Mouse (Mus musculus) brain, adult 10 weeks (tissue): ENCODE measurements around the gene Cxcl9. TPM values are rescaled to one million over a fixed set of nuclear protein-coding genes. Genes with fewer than 3 reads are reported as not detected.

Source experiments
- polyA plus RNA-seq: library from polyadenylated mRNA; stranded (reverse); fragments of 350-450 nt; fragmentation: Illumina TruSeq; extraction: RNeasy Lipid Tissue Mini Kit (QIAGEN cat#74804); gene quantifications from one replicate; pipeline ENCODE4 v1.2.3, GENCODE M21; 2015; ENCODE audit warnings: low read depth, low replicate concordance

Cxcl9 gene
- not detected for polyA plus RNA-seq

GRCm38 (mm10) chr5:92327929-92328328 is at the start of gene Cxcl9:
Cxcl9 (minus strand) TSS chr5:92328079.

DNA sequence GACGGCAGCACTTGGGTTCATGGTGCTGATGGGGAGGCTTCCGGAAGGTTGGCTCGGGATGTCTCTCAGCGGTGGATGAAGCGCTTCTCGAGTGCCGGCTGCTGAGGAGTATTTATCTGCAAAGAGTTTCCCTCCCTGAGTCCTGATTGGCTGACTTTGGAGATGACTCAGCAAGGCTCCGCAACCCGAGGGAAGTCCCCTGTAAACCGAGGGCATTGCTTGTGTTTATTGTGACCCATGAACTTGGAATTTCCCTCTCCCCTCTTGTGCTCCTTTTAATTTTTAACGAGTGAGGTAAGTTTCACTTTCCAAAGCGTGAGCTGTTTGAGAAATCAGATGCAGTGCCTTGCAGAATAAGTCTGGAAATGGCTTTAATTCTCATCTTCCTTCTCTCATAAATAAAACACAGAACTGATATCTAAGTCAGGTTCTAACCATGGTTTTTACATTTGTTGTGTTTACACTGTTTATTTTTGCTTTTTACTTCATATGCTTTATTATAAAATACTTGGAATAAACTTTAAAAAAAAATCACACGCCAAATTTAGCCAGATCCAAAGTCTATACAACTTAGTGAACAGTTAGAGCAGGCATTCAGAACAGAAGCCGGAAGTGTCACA is 21.0 kb upstream of the Cxcl9 start, which contains the start of gene Cxcl10:
TSS of gene Cxcl10 (minus strand) at position 96 of the 620 bp plus-strand sequence.

DNA sequence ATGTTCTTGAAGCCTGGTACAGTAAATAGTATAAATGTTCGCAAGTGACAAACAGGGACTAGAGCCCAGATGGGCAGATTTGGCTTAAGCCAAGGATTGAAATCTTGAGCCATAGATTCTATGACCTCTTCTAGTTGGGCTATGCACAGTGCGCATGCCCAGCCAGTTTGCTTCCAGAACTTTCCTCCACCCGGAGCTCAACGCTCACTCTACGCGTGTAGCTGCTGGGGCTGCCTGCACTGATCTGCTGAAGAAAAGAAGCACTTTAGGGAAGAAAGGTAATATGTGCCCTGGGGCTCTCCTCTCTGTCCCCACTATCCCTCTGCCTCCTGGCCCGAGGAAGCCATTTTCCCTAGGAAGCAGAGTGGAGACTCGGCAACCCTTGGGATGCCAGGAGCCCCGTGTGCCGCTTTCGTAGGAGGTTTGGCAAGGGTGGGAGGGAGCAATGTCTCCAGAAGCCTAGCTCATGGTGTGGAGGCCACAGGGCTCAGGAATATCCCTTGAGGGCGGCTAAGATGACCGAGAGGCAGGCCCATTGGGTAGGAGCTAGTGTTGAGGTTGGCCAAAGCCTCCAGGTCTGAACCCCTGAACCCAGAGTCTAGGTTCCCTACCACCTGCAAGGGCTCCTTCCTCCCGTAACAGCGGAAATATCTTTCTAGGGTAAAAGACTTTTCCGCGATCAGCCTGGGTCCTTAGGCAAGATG is 3.9 kb upstream of the Cxcl9 start, which contains the start of gene Art3:
TSS of gene Art3 (plus strand) at position 193 of the 704 bp plus-strand sequence.

GRCm38 (mm10) chr5:92309681-92310511 is 18.0 kb downstream of the Cxcl9 start, which contains the start of gene Sdad1:
Sdad1 (minus strand) TSS chr5:92310479.

GRCm38 (mm10) chr5:92277437-92278394 is 50.2 kb downstream of the Cxcl9 start, which contains the start of gene Naaa:
Naaa (minus strand) TSS chr5:92278170.

Other genes with a start within 250 kb of the Cxcl9 start
- gene G3bp2, start 244.4 kb downstream of the Cxcl9 start, polyA plus RNA-seq = 259 TPM
- gene Uso1, start 190.1 kb downstream of the Cxcl9 start, polyA plus RNA-seq = 65.8 TPM
- not detected for gene U90926, start 112.7 kb downstream of the Cxcl9 start, polyA plus RNA-seq
- gene Ppef2, start 71.8 kb downstream of the Cxcl9 start, polyA plus RNA-seq = 1.1 TPM
- 39.4 TPM for gene Naaa, start 49.9 kb downstream of the Cxcl9 start, polyA plus RNA-seq
- 15.3 TPM for gene Sdad1, start 17.6 kb downstream of the Cxcl9 start, polyA plus RNA-seq
- 9.5 TPM for gene Art3, start 3.7 kb upstream of the Cxcl9 start, polyA plus RNA-seq
- gene Cxcl10, start 20.8 kb upstream of the Cxcl9 start, polyA plus RNA-seq = 0.45 TPM
- gene Nup54, start 107.1 kb upstream of the Cxcl9 start, polyA plus RNA-seq = 21.6 TPM
- gene Scarb2, start 178.8 kb upstream of the Cxcl9 start, polyA plus RNA-seq = 83.3 TPM
- 1.2 TPM for gene Fam47e, start 227.0 kb upstream of the Cxcl9 start, polyA plus RNA-seq